Mouse (Mus musculus) left cerebral cortex, postnatal 14 days (tissue): ENCODE results near the gene Rreb1. TPM values are rescaled to one million over a fixed set of nuclear protein-coding genes. Genes with fewer than 3 reads are reported as not detected.

Experiments used
- DNase-seq, 2 experiments: peaks; one replicate each; pipeline ENCODE4 v3.0.0; 2021 to 2022; ENCODE audit warnings: low spot score in 2 of 2, mixed read lengths in 1 of 2
- intact Hi-C: fragments of 180-260 bp; cut with DNase I; formaldehyde crosslinking; loops from one replicate; pipeline ENCODE4 v1.15.1; 2025
- total RNA-seq, 2 experiments: library from RNA; stranded (reverse); gene quantifications; 2 replicates each; pipeline ENCODE4 v1.2.3; 2021

Rreb1 gene
- total RNA-seq, 2 experiments from 2014 or later: 24.0 to 26.3 TPM

- DNase-seq: no peak
- intact Hi-C loops: no loop called here
Measured at GRCm38 (mm10) chr13:37926394-37926793, 148.2 kb downstream of the Rreb1 start.

GRCm38 (mm10) chr13:37929532-37929931 lies 151.3 kb downstream of the Rreb1 start:
- intact Hi-C loops: no loop called here
- no peak for DNase-seq

GRCm38 (mm10) chr13:37930091-37930490 lies 151.9 kb downstream of the Rreb1 start:
- DNase-seq: no peak
- intact Hi-C loops: no loop called here

GRCm38 (mm10) chr13:37930621-37931020 lies 152.4 kb downstream of the Rreb1 start:
- intact Hi-C loops: no loop called here

GRCm38 (mm10) chr13:37931210-37931922 lies 153.2 kb downstream of the Rreb1 start:
- no peak for DNase-seq
- intact Hi-C loops: no loop called here

More at GRCm38 (mm10) chr13:37930621-37931020, 152.4 kb downstream of the Rreb1 start:
- no peak for DNase-seq

- intact Hi-C loops: no loop called here
- DNase-seq: no peak
Measured at GRCm38 (mm10) chr13:37934075-37934474, 155.9 kb downstream of the Rreb1 start.

GRCm38 (mm10) chr13:37934920-37935319 lies 156.7 kb downstream of the Rreb1 start:
- DNase-seq: no peak
- intact Hi-C loops: no loop called here

- intact Hi-C loops: no loop called here
- DNase-seq: no peak
Measured at GRCm38 (mm10) chr13:37936351-37936750, 158.2 kb downstream of the Rreb1 start.

GRCm38 (mm10) chr13:37940167-37940566 lies 162.0 kb downstream of the Rreb1 start:
- intact Hi-C loops: loop anchor here (5.0 kb wide), 1 partner anchor 488 kb away; no protein-coding TSS in a partner anchor
- DNase-seq: no peak

- no peak for DNase-seq
- intact Hi-C loops: loop anchor here (5.0 kb wide), 1 partner anchor 488 kb away; no protein-coding TSS in a partner anchor
Measured at GRCm38 (mm10) chr13:37940649-37941048, 162.4 kb downstream of the Rreb1 start.

- DNase-seq: no peak
- intact Hi-C loops: loop anchor here (5.0 kb wide), 1 partner anchor 489 kb away; no protein-coding TSS in a partner anchor
Measured at GRCm38 (mm10) chr13:37941138-37941645, 163.0 kb downstream of the Rreb1 start.

GRCm38 (mm10) chr13:37941950-37942886 lies 164.0 kb downstream of the Rreb1 start:
- DNase-seq: no peak

GRCm38 (mm10) chr13:37942887-37943331 lies 164.7 kb downstream of the Rreb1 start:
- DNase-seq: no peak
- intact Hi-C loops: loop anchor here (5.0 kb wide), 1 partner anchor 491 kb away; no protein-coding TSS in a partner anchor

More at GRCm38 (mm10) chr13:37941950-37942886, 164.0 kb downstream of the Rreb1 start:
- intact Hi-C loops: loop anchor here (5.0 kb wide), 1 partner anchor 490 kb away; no protein-coding TSS in a partner anchor

GRCm38 (mm10) chr13:37943466-37943865 lies 165.3 kb downstream of the Rreb1 start:
- intact Hi-C loops: loop anchor here (5.0 kb wide), 1 partner anchor 491 kb away; no protein-coding TSS in a partner anchor
- DNase-seq: no peak

GRCm38 (mm10) chr13:37944306-37944705 lies 166.1 kb downstream of the Rreb1 start:
- no peak for DNase-seq
- intact Hi-C loops: loop anchor here (5.0 kb wide), 1 partner anchor 492 kb away; no protein-coding TSS in a partner anchor

- intact Hi-C loops: no loop called here
- no peak for DNase-seq
Measured at GRCm38 (mm10) chr13:37945392-37945791, 167.2 kb downstream of the Rreb1 start.

- DNase-seq: peak; percentile 72 to 81
- intact Hi-C loops: no loop called here
Measured at GRCm38 (mm10) chr13:37946734-37947133, 168.5 kb downstream of the Rreb1 start.

- intact Hi-C loops: no loop called here
Measured at GRCm38 (mm10) chr13:37952981-37953380, 174.8 kb downstream of the Rreb1 start.

GRCm38 (mm10) chr13:37954318-37954717 lies 176.1 kb downstream of the Rreb1 start:
- DNase-seq: no peak
- intact Hi-C loops: no loop called here

More at GRCm38 (mm10) chr13:37952981-37953380, 174.8 kb downstream of the Rreb1 start:
- DNase-seq: no peak
